Mouse (Mus musculus): ENCODE data around the gene Coq9.

Gene Coq9

GRCm38 (mm10) chr8:94870003-94870402 is 31.9 kb downstream of the Coq9 start:
- DNase-seq (ENCODE audit: low spot score), result no peak

- DNase-seq (ENCODE audit: low spot score), result no peak
Measured at GRCm38 (mm10) chr8:94870474-94871107, 32.5 kb downstream of the Coq9 start.

- DNase-seq (ENCODE audit: low spot score), result no peak
Measured at GRCm38 (mm10) chr8:94871108-94871894, 33.2 kb downstream of the Coq9 start.

- no peak for DNase-seq (ENCODE audit: low spot score)
Measured at GRCm38 (mm10) chr8:94872156-94872555, 34.0 kb downstream of the Coq9 start.

GRCm38 (mm10) chr8:94872576-94872975 is 34.5 kb downstream of the Coq9 start:
- DNase-seq (ENCODE audit: low spot score), result no peak

- no peak for DNase-seq (ENCODE audit: low spot score)
Measured at GRCm38 (mm10) chr8:94874358-94874757, 36.2 kb downstream of the Coq9 start.

- no peak for DNase-seq (ENCODE audit: low spot score)
Measured at GRCm38 (mm10) chr8:94875096-94875870, 37.2 kb downstream of the Coq9 start.

- DNase-seq (ENCODE audit: low spot score), result no peak
Measured at GRCm38 (mm10) chr8:94875871-94876150, 37.7 kb downstream of the Coq9 start.

GRCm38 (mm10) chr8:94876197-94876730 is 38.1 kb downstream of the Coq9 start, which contains the start of gene Dok4:
Gene Dok4 (minus strand): TSS chr8:94876330.
- no peak for DNase-seq (ENCODE audit: low spot score)

GRCm38 (mm10) chr8:94876820-94877219 is 38.7 kb downstream of the Coq9 start:
- no peak for DNase-seq (ENCODE audit: low spot score)

GRCm38 (mm10) chr8:94880742-94881141 is 42.6 kb downstream of the Coq9 start:
- DNase-seq (ENCODE audit: low spot score), result no peak

GRCm38 (mm10) chr8:94888383-94889036 is 50.4 kb downstream of the Coq9 start:
- no peak for DNase-seq (ENCODE audit: low spot score)

GRCm38 (mm10) chr8:94892917-94893316 is 54.8 kb downstream of the Coq9 start:
- no peak for DNase-seq (ENCODE audit: low spot score)

GRCm38 (mm10) chr8:94899262-94899661 is 61.1 kb downstream of the Coq9 start:
- DNase-seq (ENCODE audit: low spot score), result no peak

- no peak for DNase-seq (ENCODE audit: low spot score)
Measured at GRCm38 (mm10) chr8:94900617-94901016, 62.5 kb downstream of the Coq9 start.

GRCm38 (mm10) chr8:94901031-94901430 is 62.9 kb downstream of the Coq9 start:
- no peak for DNase-seq (ENCODE audit: low spot score)

GRCm38 (mm10) chr8:94903709-94904108 is 65.6 kb downstream of the Coq9 start:
- no peak for DNase-seq (ENCODE audit: low spot score)

All from layer of hippocampus, adult 9-10 months (tissue).